Mouse (Mus musculus): ENCODE measurements at regions not wholly inside any gene's neighbourhood (a gene's known extent, or its start where the extent isn't known, plus 50 kb on each side); places are given as distances from the start of the nearest gene placed in this dataset.
A peak's percentile ranks its signal among the peaks of the same experiment; 100 is the strongest.

DNA sequence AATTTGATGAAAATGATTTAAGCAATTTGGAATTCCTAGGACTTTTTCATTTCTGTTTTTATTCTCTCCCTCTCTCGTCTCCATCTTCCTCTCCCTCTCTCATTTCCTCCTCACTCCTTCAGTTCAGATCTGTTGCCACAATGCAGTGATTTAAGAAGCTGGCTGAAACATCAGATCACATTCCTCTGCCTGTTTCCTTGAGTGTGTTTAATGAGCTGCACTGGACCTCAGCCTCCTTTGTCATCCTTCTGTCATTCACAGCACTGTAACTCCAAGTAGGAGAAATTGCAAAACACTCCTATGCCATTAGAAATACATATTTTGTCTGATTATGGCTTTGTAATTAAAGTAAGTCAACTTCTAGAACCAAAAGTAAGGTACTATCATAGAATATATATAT, 103.5 kb upstream of the Mdga2 start:
- WGBS: 0% methylated on average over 1 of the region's 1 CpGs
- Histone ChIP-seq H3K36me3 (ENCODE audit: insufficient read depth, low read length) (no peaks in the 10 kb centered on the region), H3K9ac (replicated peaks; ENCODE audit: low read length) (no peak overlapping the region), H3K9me3 (ENCODE audit: low read length) (no peaks in the 10 kb centered on the region), H3K4me1 (ENCODE audit: insufficient read depth, low read length) (peaks cover 6% of the 10 kb centered on the region; the same call in 1 of the 2 replicates), H3K27me3 (ENCODE audit: insufficient read depth, low read length) (no peaks in the 10 kb centered on the region), H3K4me3 (ENCODE audit: low read length) (no peak overlapping the region), H3K4me2 (replicated peaks; ENCODE audit: low read depth, low read length) (no peak overlapping the region), H3K27ac (ENCODE audit: low read length) (no peak overlapping the region)
- ATAC-seq (ENCODE audit: low FRiP score, low TSS enrichment): peak; percentile 85; the same call in 1 of the 2 replicates

DNA sequence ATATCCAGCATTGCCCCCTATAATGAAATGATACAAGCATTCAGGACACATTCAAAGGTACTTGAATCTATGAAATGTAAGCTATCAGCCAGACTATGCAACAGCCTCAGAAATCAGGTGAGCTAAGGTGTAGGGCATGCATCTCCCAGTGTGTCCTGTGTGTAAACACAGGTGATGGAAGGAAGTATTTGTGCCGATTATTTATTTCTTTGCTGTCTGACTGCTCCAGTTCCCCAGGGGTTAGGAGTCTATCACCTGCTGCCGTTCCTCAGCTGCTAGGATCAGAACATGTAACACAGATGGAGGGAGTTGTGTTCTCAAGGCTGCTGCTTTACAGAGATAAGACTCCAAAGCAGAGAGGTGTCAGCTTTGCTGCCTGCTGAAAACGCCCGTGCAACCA, 103.0 kb upstream of the Mdga2 start:
- Histone ChIP-seq H3K36me3 (ENCODE audit: insufficient read depth, low read length) (no peaks in the 10 kb centered on the region), H3K27me3 (ENCODE audit: insufficient read depth, low read length) (no peaks in the 10 kb centered on the region), H3K9ac (replicated peaks; ENCODE audit: low read length) (no peak overlapping the region), H3K9me3 (ENCODE audit: low read length) (no peaks in the 10 kb centered on the region), H3K4me2 (replicated peaks; ENCODE audit: low read depth, low read length) (no peak overlapping the region), H3K27ac (ENCODE audit: low read length) (no peak overlapping the region), H3K4me3 (ENCODE audit: low read length) (no peak overlapping the region), H3K4me1 (ENCODE audit: insufficient read depth, low read length) (peaks cover 6% of the 10 kb centered on the region; the same call in 1 of the 2 replicates)
- WGBS: 25% methylated on average over 4 of the region's 4 CpGs
- peak; percentile 63 for ATAC-seq (ENCODE audit: low FRiP score, low TSS enrichment)

DNA sequence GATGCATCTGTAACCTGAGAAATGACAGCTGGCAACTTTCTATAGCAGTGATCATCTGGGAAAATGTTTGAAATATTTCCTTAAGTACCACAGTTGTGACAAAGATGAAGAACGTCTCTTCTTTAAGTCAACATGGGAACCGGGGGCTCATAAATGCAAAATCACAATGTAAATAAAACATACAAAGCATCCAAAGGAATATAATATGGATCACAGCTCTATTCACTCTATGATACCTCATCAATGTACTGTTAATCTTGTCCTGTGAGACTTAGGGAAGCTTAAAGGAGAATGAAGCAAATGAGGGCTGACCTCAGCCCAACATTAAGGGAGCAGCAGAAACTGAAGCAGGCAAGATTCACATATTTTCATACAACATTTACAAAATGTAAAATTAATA, 96.3 kb upstream of the Mdga2 start:
- no peak for ATAC-seq (ENCODE audit: low FRiP score, low TSS enrichment)
- Histone ChIP-seq H3K27me3 (ENCODE audit: insufficient read depth, low read length) (no peaks in the 10 kb centered on the region), H3K4me1 (ENCODE audit: insufficient read depth, low read length) (no peaks in the 10 kb centered on the region), H3K27ac (ENCODE audit: low read length) (no peak overlapping the region), H3K9me3 (ENCODE audit: low read length) (no peaks in the 10 kb centered on the region), H3K4me2 (replicated peaks; ENCODE audit: low read depth, low read length) (no peak overlapping the region), H3K4me3 (ENCODE audit: low read length) (no peak overlapping the region), H3K9ac (replicated peaks; ENCODE audit: low read length) (no peak overlapping the region), H3K36me3 (ENCODE audit: insufficient read depth, low read length) (no peaks in the 10 kb centered on the region)
- 75% methylated on average over 2 of the region's 2 CpGs for WGBS

DNA sequence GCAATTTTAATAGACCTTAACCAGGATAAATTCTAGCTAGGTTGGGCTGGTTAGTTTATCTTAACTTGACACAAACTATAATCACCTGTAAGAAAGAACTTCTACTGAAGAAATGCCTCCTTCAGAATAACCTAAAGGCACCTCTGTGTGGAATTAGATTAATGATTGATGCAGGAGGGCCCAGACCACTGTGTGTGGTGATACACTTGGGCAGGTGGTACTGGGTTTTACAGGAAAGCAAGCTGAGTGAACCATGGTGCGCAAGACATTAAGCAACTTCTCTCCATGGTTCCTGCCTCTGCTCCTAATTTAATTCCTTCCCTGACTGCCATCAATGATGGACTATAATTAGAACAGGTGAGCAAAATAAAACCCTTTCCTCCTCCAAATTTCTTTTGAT, 77.9 kb upstream of the Mdga2 start:
- ATAC-seq (ENCODE audit: low FRiP score, low TSS enrichment): peak; percentile 85; the same call in 1 of the 2 replicates
- no peaks in the 10 kb centered on the region for H3K36me3 ChIP-seq (ENCODE audit: insufficient read depth, low read length)
- H3K4me3 ChIP-seq (ENCODE audit: low read length): no peak overlapping the region
- no peaks in the 10 kb centered on the region for H3K9me3 ChIP-seq (ENCODE audit: low read length)
- no peak overlapping the region for H3K9ac ChIP-seq (replicated peaks; ENCODE audit: low read length)
- WGBS: 77% methylated on average over 1 of the region's 1 CpGs
- no peak overlapping the region for H3K27ac ChIP-seq (ENCODE audit: low read length)
- no peaks in the 10 kb centered on the region for H3K27me3 ChIP-seq (ENCODE audit: insufficient read depth, low read length)
- no peaks in the 10 kb centered on the region for H3K4me1 ChIP-seq (ENCODE audit: insufficient read depth, low read length)
- H3K4me2 ChIP-seq (replicated peaks; ENCODE audit: low read depth, low read length): no peak overlapping the region

DNA sequence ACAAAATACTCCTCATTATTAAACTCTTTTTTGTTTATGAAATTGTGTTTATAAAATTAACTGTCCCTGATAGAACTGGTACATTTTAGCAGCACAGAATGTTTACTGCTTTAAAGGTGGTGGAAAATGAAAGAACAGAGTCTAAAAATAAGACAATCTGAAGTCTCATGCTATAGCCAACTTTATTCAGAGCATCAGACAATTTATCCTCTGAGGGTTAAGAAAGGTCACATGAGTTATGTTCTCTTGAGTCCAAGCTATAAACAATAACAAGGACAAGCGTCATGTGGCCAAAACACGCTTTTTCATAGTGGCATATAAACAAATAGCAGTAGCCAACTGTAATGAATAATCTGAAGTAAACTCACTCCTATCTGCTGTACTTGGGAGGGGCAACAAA, 67.7 kb upstream of the Mdga2 start:
- 60% methylated on average over 2 of the region's 2 CpGs for WGBS

DNA sequence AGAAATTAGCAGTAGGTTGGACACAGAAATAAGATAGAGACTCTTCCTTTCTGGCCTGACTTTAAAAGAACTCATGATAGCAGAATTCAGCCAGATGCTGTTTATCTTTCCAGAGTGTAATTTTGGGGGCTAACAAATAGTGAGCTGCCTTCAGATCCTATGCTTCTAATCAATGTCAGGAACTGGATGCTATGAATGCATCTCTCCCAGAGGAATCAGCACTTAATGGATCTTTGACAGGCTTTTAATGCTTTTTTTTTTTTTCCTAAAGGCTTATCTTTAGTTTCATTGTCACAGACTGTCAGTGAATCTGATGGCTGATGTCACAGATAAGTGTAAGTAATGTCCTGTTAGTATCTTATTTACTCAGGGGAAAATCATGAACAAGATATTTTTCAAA, 50.5 kb upstream of the Mdga2 start:
- Histone ChIP-seq H3K27me3 (ENCODE audit: insufficient read depth, low read length) (no peaks in the 10 kb centered on the region), H3K4me1 (ENCODE audit: insufficient read depth, low read length) (no peaks in the 10 kb centered on the region), H3K36me3 (ENCODE audit: insufficient read depth, low read length) (no peaks in the 10 kb centered on the region), H3K27ac (ENCODE audit: low read length) (no peak overlapping the region), H3K9me3 (ENCODE audit: low read length) (no peaks in the 10 kb centered on the region), H3K4me2 (replicated peaks; ENCODE audit: low read depth, low read length) (no peak overlapping the region), H3K4me3 (ENCODE audit: low read length) (no peak overlapping the region), H3K9ac (replicated peaks; ENCODE audit: low read length) (no peak overlapping the region)
- ATAC-seq (ENCODE audit: low FRiP score, low TSS enrichment): no peak

More for the DNA sequence above, 67.7 kb upstream of the Mdga2 start:
- Histone ChIP-seq H3K9me3 (ENCODE audit: low read length) (no peaks in the 10 kb centered on the region), H3K9ac (replicated peaks; ENCODE audit: low read length) (no peak overlapping the region), H3K4me1 (ENCODE audit: insufficient read depth, low read length) (no peaks in the 10 kb centered on the region), H3K4me3 (ENCODE audit: low read length) (no peak overlapping the region), H3K36me3 (ENCODE audit: insufficient read depth, low read length) (no peaks in the 10 kb centered on the region), H3K27ac (ENCODE audit: low read length) (no peak overlapping the region), H3K27me3 (ENCODE audit: insufficient read depth, low read length) (no peaks in the 10 kb centered on the region), H3K4me2 (replicated peaks; ENCODE audit: low read depth, low read length) (no peak overlapping the region)
- no peak for ATAC-seq (ENCODE audit: low FRiP score, low TSS enrichment)

DNA sequence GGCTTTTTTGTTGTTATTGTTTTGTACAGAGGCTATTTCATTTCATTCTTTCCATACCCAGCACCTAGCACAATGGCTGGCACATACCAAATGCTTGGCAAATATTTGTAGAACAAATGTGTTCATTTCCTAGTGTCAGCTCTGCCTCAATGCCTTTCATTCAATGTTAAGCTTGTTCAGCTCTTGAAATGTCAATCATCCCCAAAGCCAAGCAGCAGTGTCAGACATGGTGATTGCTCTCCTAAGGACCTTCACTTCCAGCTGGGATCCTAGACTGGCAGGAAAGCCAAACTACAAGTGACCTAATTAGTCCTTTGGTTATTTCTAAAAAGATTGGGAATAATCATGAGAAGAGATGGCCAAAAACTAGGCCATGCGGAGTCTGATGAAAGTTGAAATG, 50.0 kb upstream of the Mdga2 start:
- WGBS: 91% methylated on average over 1 of the region's 1 CpGs
- H3K27ac ChIP-seq (ENCODE audit: low read length): no peak overlapping the region
- no peak overlapping the region for H3K4me3 ChIP-seq (ENCODE audit: low read length)
- H3K9ac ChIP-seq (replicated peaks; ENCODE audit: low read length): no peak overlapping the region
- no peaks in the 10 kb centered on the region for H3K9me3 ChIP-seq (ENCODE audit: low read length)
- H3K4me1 ChIP-seq (ENCODE audit: insufficient read depth, low read length): no peaks in the 10 kb centered on the region
- no peaks in the 10 kb centered on the region for H3K27me3 ChIP-seq (ENCODE audit: insufficient read depth, low read length)
- ATAC-seq (ENCODE audit: low FRiP score, low TSS enrichment): no peak
- no peaks in the 10 kb centered on the region for H3K36me3 ChIP-seq (ENCODE audit: insufficient read depth, low read length)
- no peak overlapping the region for H3K4me2 ChIP-seq (replicated peaks; ENCODE audit: low read depth, low read length)

Data from kidney, embryonic 16.5 days (tissue).